Mouse (Mus musculus) forebrain, embryonic 15.5 days (tissue): Measurements from ENCODE around the gene Dot1l. TPM values are rescaled to one million over a fixed set of nuclear protein-coding genes. Genes with fewer than 3 reads are reported as not detected.
A peak's percentile ranks its signal among the peaks of the same experiment; 100 is the strongest.

Experiments used
- ATAC-seq: fragments of 200-750 bp; cut with Nextera tagmentation; replicated peaks from 2 replicates; pipeline ENCODE4 v1.8.0; 2017; ENCODE audit warnings: mild to moderate bottlenecking, moderate TSS enrichment, moderate library complexity
- H3K27ac ChIP-seq: fragments of 300-500 bp; sonication (generic); replicated peaks from 2 replicates; pipeline ENCODE4 v1.5.1; 2015; ENCODE audit warnings: mild to moderate bottlenecking, inconsistent platforms
- H3K27me3 ChIP-seq: fragments of 300-500 bp; sonication (generic); 2 replicates; pipeline ENCODE4 v1.6.1; 2015; ENCODE audit warnings: inconsistent platforms
- H3K36me3 ChIP-seq: fragments of 300-500 bp; sonication (generic); 2 replicates; pipeline ENCODE4 v1.6.1; 2015; ENCODE audit warnings: mild to moderate bottlenecking, inconsistent platforms
- H3K4me1 ChIP-seq: fragments of 300-500 bp; sonication (generic); 2 replicates; pipeline ENCODE4 v1.6.1; 2015; ENCODE audit warnings: inconsistent platforms
- H3K4me2 ChIP-seq: fragments of 300-500 bp; sonication (generic); replicated peaks from 2 replicates; pipeline ENCODE4 v1.6.1; 2015; ENCODE audit warnings: mild to moderate bottlenecking, inconsistent platforms
- H3K4me3 ChIP-seq: fragments of 300-500 bp; sonication (generic); 2 replicates; pipeline ENCODE4 v1.5.1; 2015; ENCODE audit warnings: mild to moderate bottlenecking, inconsistent platforms
- H3K9ac ChIP-seq: fragments of 300-500 bp; sonication (generic); replicated peaks from 2 replicates; pipeline ENCODE4 v1.6.1; 2015; ENCODE audit warnings: mild to moderate bottlenecking, inconsistent platforms
- H3K9me3 ChIP-seq: fragments of 300-500 bp; sonication (generic); 2 replicates; pipeline ENCODE4 v1.6.1; 2016; ENCODE audit warnings: inconsistent platforms
- WGBS: fragments of 180-500 bp; shearing (Covaris S2); methylation state at CpG from one replicate; pipeline ENCODE4 v1.1.7; 2015; ENCODE audit warnings: mixed read lengths; 5-methylcytosine and 5-hydroxymethylcytosine counted together
- polyA plus RNA-seq: library from polyadenylated mRNA; unstranded; fragments of >200 nt; fragmentation: Nextera tagmentation; extraction: Ambion mirVana; gene quantifications from 2 replicates; pipeline ENCODE4 v1.2.1, GENCODE M21; 2015

The Dot1l gene
- polyA plus RNA-seq, 1 experiment from 2014 or later = 22.0 TPM

- Histone ChIP-seq H3K9me3 (no peaks in the 10 kb centered on the region), H3K4me1 (peaks cover 19% of the 10 kb centered on the region), H3K4me3 (peak overlapping the region; percentile 2; the same call in 1 of the 2 replicates), H3K27ac (no peak overlapping the region), H3K36me3 (peaks cover 22% of the 10 kb centered on the region), H3K9ac (no peak overlapping the region), H3K4me2 (no peak overlapping the region), H3K27me3 (peaks cover 10% of the 10 kb centered on the region)
- 74% methylated on average over 1 of the region's 1 CpGs for WGBS
- ATAC-seq = no peak
Measured at GRCm38 (mm10) chr10:80829359-80830278, 74.6 kb downstream of the Dot1l start.

- ATAC-seq = no peak
- H3K27me3 ChIP-seq = peaks cover 18% of the 10 kb centered on the region
- H3K4me1 ChIP-seq = peaks cover 19% of the 10 kb centered on the region
- H3K36me3 ChIP-seq = peaks cover 22% of the 10 kb centered on the region
- 4% methylated on average over 9 of the region's 9 CpGs for WGBS
- no peak overlapping the region for H3K4me2 ChIP-seq
- H3K27ac ChIP-seq = no peak overlapping the region
- no peak overlapping the region for H3K9ac ChIP-seq
- H3K9me3 ChIP-seq = no peaks in the 10 kb centered on the region
- no peak overlapping the region for H3K4me3 ChIP-seq
Measured at GRCm38 (mm10) chr10:80831136-80831535, 76.1 kb downstream of the Dot1l start.

GRCm38 (mm10) chr10:80832818-80833217, 77.8 kb downstream of the Dot1l start:
- peaks cover 18% of the 10 kb centered on the region for H3K27me3 ChIP-seq
- H3K4me2 ChIP-seq = no peak overlapping the region
- H3K27ac ChIP-seq = no peak overlapping the region
- H3K9ac ChIP-seq = no peak overlapping the region
- peaks cover 22% of the 10 kb centered on the region for H3K36me3 ChIP-seq
- H3K4me3 ChIP-seq = no peak overlapping the region
- peaks cover 14% of the 10 kb centered on the region for H3K4me1 ChIP-seq
- no peaks in the 10 kb centered on the region for H3K9me3 ChIP-seq
- 51% methylated on average over 7 of the region's 7 CpGs for WGBS
- no peak for ATAC-seq

GRCm38 (mm10) chr10:80835617-80836016, 80.6 kb downstream of the Dot1l start:
- no peak for ATAC-seq
- Histone ChIP-seq H3K4me3 (no peak overlapping the region), H3K4me2 (no peak overlapping the region), H3K4me1 (no peaks in the 10 kb centered on the region), H3K27me3 (peaks cover 18% of the 10 kb centered on the region), H3K36me3 (0 out of 2 replicates have a peak, but pooled peaks cover 4% of the 10 kb centered on the region), H3K9me3 (no peaks in the 10 kb centered on the region), H3K9ac (no peak overlapping the region), H3K27ac (no peak overlapping the region)
- 62% methylated on average over 30 of the region's 30 CpGs for WGBS

GRCm38 (mm10) chr10:80836949-80837379, 82.0 kb downstream of the Dot1l start:
- Histone ChIP-seq H3K4me1 (no peaks in the 10 kb centered on the region), H3K36me3 (0 out of 2 replicates have a peak, but pooled peaks cover 4% of the 10 kb centered on the region), H3K9me3 (no peaks in the 10 kb centered on the region), H3K27me3 (peaks cover 18% of the 10 kb centered on the region), H3K4me3 (no peak overlapping the region), H3K9ac (no peak overlapping the region), H3K4me2 (no peak overlapping the region), H3K27ac (no peak overlapping the region)
- ATAC-seq = no peak
- WGBS = 42% methylated on average over 7 of the region's 7 CpGs

GRCm38 (mm10) chr10:80837827-80838226, 82.8 kb downstream of the Dot1l start:
- ATAC-seq = no peak
- Histone ChIP-seq H3K27ac (no peak overlapping the region), H3K4me2 (no peak overlapping the region), H3K4me1 (no peaks in the 10 kb centered on the region), H3K9me3 (no peaks in the 10 kb centered on the region), H3K9ac (no peak overlapping the region), H3K36me3 (0 out of 2 replicates have a peak, but pooled peaks cover 4% of the 10 kb centered on the region), H3K27me3 (peaks cover 24% of the 10 kb centered on the region), H3K4me3 (no peak overlapping the region)
- 10% methylated on average over 2 of the region's 2 CpGs for WGBS

GRCm38 (mm10) chr10:80838346-80838912, 83.4 kb downstream of the Dot1l start:
- H3K27ac ChIP-seq = no peak overlapping the region
- H3K4me2 ChIP-seq = no peak overlapping the region
- no peak overlapping the region for H3K9ac ChIP-seq
- peaks cover 5% of the 10 kb centered on the region; the same call in 1 of the 2 replicates for H3K4me1 ChIP-seq
- H3K9me3 ChIP-seq = no peaks in the 10 kb centered on the region
- no peak overlapping the region for H3K4me3 ChIP-seq
- no peak for ATAC-seq
- H3K27me3 ChIP-seq = peaks cover 30% of the 10 kb centered on the region
- H3K36me3 ChIP-seq = 0 out of 2 replicates have a peak, but pooled peaks cover 4% of the 10 kb centered on the region
- 75% methylated on average over 2 of the region's 2 CpGs for WGBS

GRCm38 (mm10) chr10:80839848-80840247, 84.8 kb downstream of the Dot1l start:
- ATAC-seq = no peak
- Histone ChIP-seq H3K27me3 (peaks cover 30% of the 10 kb centered on the region), H3K4me3 (no peak overlapping the region), H3K36me3 (no peaks in the 10 kb centered on the region), H3K4me2 (no peak overlapping the region), H3K9me3 (no peaks in the 10 kb centered on the region), H3K4me1 (peaks cover 16% of the 10 kb centered on the region), H3K9ac (no peak overlapping the region), H3K27ac (no peak overlapping the region)
- 55% methylated on average over 6 of the region's 6 CpGs for WGBS

- H3K4me2 ChIP-seq = no peak overlapping the region
- H3K9ac ChIP-seq = no peak overlapping the region
- no peak overlapping the region for H3K4me3 ChIP-seq
- no peaks in the 10 kb centered on the region for H3K36me3 ChIP-seq
- WGBS = 63% methylated on average over 2 of the region's 2 CpGs
- ATAC-seq = no peak
- no peak overlapping the region for H3K27ac ChIP-seq
- peaks cover 16% of the 10 kb centered on the region for H3K4me1 ChIP-seq
- H3K9me3 ChIP-seq = no peaks in the 10 kb centered on the region
- H3K27me3 ChIP-seq = peaks cover 26% of the 10 kb centered on the region
Measured at GRCm38 (mm10) chr10:80841685-80842084, 86.7 kb downstream of the Dot1l start.

- H3K9ac ChIP-seq = no peak overlapping the region
- H3K4me3 ChIP-seq = no peak overlapping the region
- H3K27ac ChIP-seq = no peak overlapping the region
- peaks cover 16% of the 10 kb centered on the region for H3K4me1 ChIP-seq
- H3K4me2 ChIP-seq = no peak overlapping the region
- 80% methylated on average over 15 of the region's 15 CpGs for WGBS
- no peaks in the 10 kb centered on the region for H3K36me3 ChIP-seq
- no peak for ATAC-seq
- H3K9me3 ChIP-seq = no peaks in the 10 kb centered on the region
- H3K27me3 ChIP-seq = peaks cover 26% of the 10 kb centered on the region
Measured at GRCm38 (mm10) chr10:80842334-80842733, 87.3 kb downstream of the Dot1l start.

GRCm38 (mm10) chr10:80843087-80843930, 88.3 kb downstream of the Dot1l start:
- H3K36me3 ChIP-seq = no peaks in the 10 kb centered on the region
- peaks cover 16% of the 10 kb centered on the region for H3K4me1 ChIP-seq
- WGBS = 7% methylated on average over 31 of the region's 32 CpGs
- peaks cover 26% of the 10 kb centered on the region for H3K27me3 ChIP-seq
- H3K4me2 ChIP-seq = peak overlapping the region; percentile 82
- H3K9ac ChIP-seq = peak overlapping the region; percentile 55
- no peak overlapping the region for H3K27ac ChIP-seq
- H3K9me3 ChIP-seq = no peaks in the 10 kb centered on the region
- peak overlapping the region; percentile 54 for H3K4me3 ChIP-seq
- peak; percentile 44 for ATAC-seq
